Mouse (Mus musculus) kidney, postnatal 0 days (tissue): ENCODE results near the gene Syk. TPM values are rescaled to one million over a fixed set of nuclear protein-coding genes. Genes with fewer than 3 reads are reported as not detected.

Experiments
- ATAC-seq: fragments of 200-750 bp; cut with Nextera tagmentation; replicated peaks from 2 replicates; pipeline ENCODE4 v1.8.0; 2017; ENCODE audit warnings: low read depth, moderate number of reproducible peaks, moderate TSS enrichment, moderate library complexity; ENCODE audit not compliant: low FRiP score
- DNase-seq: peaks from one replicate; pipeline ENCODE4 v3.0.0-alpha.2; 2016; ENCODE audit warnings: low spot score
- H3K27ac ChIP-seq: fragments of 300-500 bp; sonication (generic); 2 replicates; pipeline ENCODE4 v1.5.1; 2014; ENCODE audit warnings: mild to moderate bottlenecking
- H3K27me3 ChIP-seq: fragments of 300-500 bp; sonication (generic); 2 replicates; pipeline ENCODE4 v1.6.1; 2014; ENCODE audit warnings: low read length, mixed read lengths; ENCODE audit not compliant: insufficient read depth
- H3K36me3 ChIP-seq: fragments of 300-500 bp; sonication (generic); 2 replicates; pipeline ENCODE4 v1.6.1; 2014; ENCODE audit warnings: low read length, mixed read lengths; ENCODE audit not compliant: insufficient read depth
- H3K4me1 ChIP-seq: fragments of 300-500 bp; sonication (generic); replicated peaks from 2 replicates; pipeline ENCODE4 v1.6.1; 2014; ENCODE audit warnings: antibody characterized with exemption, low read length, mixed read lengths; ENCODE audit not compliant: insufficient read depth
- H3K4me2 ChIP-seq: fragments of 300-500 bp; sonication (generic); 2 replicates; pipeline ENCODE4 v1.6.1; 2014; ENCODE audit warnings: mild to moderate bottlenecking, low read length, moderate library complexity, mixed read lengths
- H3K4me3 ChIP-seq: fragments of 300-500 bp; sonication (generic); replicated peaks from 2 replicates; pipeline ENCODE4 v1.5.1; 2014; ENCODE audit warnings: low read depth, low read length
- H3K9ac ChIP-seq: fragments of 300-500 bp; sonication (generic); 2 replicates; pipeline ENCODE4 v1.6.1; 2014; ENCODE audit warnings: low read depth, low read length
- H3K9me3 ChIP-seq: fragments of 300-500 bp; sonication (generic); replicated peaks from 2 replicates; pipeline ENCODE4 v1.6.1; 2016; ENCODE audit warnings: low read length, inconsistent platforms, mixed read lengths
- CTCF ChIP-seq: IDR thresholded peaks from 2 replicates; pipeline ENCODE4 v1.5.1; 2016; ENCODE audit warnings: antibody characterized with exemption, low read depth, mild to moderate bottlenecking, moderate library complexity
- WGBS: fragments of 180-500 bp; shearing (Covaris S2); extraction: QIAGEN DNeasy Blood & Tissue Kit; methylation state at CpG from one replicate; pipeline ENCODE4 v1.1.7; 2014; 5-methylcytosine and 5-hydroxymethylcytosine counted together
- polyA plus RNA-seq: library from polyadenylated mRNA; unstranded; fragments of >200 nt; fragmentation: Nextera tagmentation; extraction: Ambion mirVana; gene quantifications from 2 replicates; pipeline ENCODE4 v1.2.1, GENCODE M21; 2015

Syk gene
- polyA plus RNA-seq, 1 experiment from 2014 or later = 3.3 TPM

DNA sequence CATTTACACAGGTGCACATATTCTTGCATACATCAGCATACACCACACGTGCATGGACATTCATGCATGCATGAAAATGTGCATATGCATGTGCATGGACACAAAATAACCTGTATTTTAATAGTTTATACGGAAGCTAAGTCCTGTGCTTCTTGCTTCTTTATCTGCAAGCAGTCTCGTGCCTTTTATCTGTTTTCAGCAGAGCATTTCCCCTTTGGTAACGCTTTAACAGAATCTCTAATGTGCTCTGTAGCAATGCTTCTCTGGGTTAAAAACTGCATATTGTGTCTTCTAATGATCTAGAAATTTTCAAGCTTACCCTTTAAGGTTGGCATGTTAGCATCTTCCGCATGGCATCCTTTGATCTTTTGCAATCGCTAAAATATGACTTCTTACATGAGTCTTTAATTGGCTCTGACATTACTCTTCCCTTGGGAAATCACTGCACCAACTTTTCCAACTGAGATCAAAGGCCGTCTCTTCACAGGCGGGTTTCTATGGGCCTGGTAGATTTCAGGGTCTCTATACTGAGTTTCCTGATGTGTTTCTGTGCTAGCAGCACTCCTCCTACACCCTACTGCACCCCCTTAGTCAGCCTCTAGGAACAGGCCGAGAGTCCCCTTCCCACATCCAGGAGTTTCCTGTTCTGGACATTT, 30.0 kb upstream of the Syk start:
- H3K9ac ChIP-seq = no peak overlapping the region
- DNase-seq = no peak
- H3K4me3 ChIP-seq = no peak overlapping the region
- TF ChIP-seq CTCF = no peak
- no peaks in the 10 kb centered on the region for H3K36me3 ChIP-seq
- no peaks in the 10 kb centered on the region for H3K4me1 ChIP-seq
- H3K4me2 ChIP-seq = no peak overlapping the region
- no peaks in the 10 kb centered on the region for H3K9me3 ChIP-seq
- H3K27me3 ChIP-seq = no peaks in the 10 kb centered on the region
- WGBS = 67% methylated on average over 9 of the region's 9 CpGs
- ATAC-seq = no peak
- H3K27ac ChIP-seq = no peak overlapping the region

DNA sequence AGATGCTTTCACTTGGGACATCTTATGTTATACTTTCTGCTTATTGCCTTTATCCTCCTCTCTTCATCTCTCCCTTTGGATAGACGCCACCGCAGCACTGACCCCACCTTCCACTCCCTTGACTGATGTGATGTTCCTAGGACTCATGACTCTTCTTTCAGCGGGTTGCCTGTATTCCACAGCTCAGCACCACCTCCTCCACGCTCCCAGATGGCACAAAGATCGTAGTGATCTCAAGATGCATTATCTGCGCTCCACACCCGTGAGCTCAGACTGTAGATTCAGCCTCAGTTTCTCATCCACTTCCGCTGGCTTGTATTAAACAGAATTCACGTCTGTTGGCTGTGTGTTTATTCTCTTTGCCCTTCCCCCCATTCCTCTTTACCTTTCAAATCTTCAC, 28.3 kb upstream of the Syk start:
- Histone ChIP-seq H3K27me3 (no peaks in the 10 kb centered on the region), H3K36me3 (no peaks in the 10 kb centered on the region), H3K9me3 (no peaks in the 10 kb centered on the region), H3K4me3 (no peak overlapping the region), H3K4me1 (no peaks in the 10 kb centered on the region), H3K27ac (no peak overlapping the region), H3K9ac (no peak overlapping the region), H3K4me2 (no peak overlapping the region)
- WGBS = 84% methylated on average over 9 of the region's 9 CpGs
- DNase-seq (no peak), ATAC-seq (no peak)
- no peak for TF ChIP-seq CTCF

DNA sequence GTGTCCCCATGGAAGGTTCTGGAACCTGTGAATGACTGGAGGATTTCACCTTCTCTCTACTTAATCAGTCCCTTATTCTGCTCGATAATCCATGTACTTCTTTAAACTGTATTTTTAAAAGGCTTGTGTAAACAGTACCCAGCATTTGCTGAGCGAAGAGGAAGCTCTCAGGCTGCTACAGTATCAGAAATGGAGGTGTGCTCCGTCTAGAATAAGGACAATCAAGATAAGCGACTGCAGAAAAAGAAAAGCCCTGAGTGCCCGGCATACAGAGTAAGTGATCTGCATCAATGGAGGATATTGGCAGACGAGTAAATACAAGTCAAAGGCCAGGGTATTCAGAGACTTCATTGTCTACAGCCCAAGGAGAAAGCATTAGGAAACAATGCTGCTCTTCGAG, 25.6 kb upstream of the Syk start:
- no peak overlapping the region for H3K4me2 ChIP-seq
- ATAC-seq (no peak), DNase-seq (no peak)
- no peak overlapping the region for H3K4me3 ChIP-seq
- 78% methylated on average over 7 of the region's 7 CpGs for WGBS
- H3K27me3 ChIP-seq = no peaks in the 10 kb centered on the region
- no peak for TF ChIP-seq CTCF
- H3K36me3 ChIP-seq = no peaks in the 10 kb centered on the region
- no peak overlapping the region for H3K9ac ChIP-seq
- no peaks in the 10 kb centered on the region for H3K9me3 ChIP-seq
- no peaks in the 10 kb centered on the region for H3K4me1 ChIP-seq
- H3K27ac ChIP-seq = no peak overlapping the region

DNA sequence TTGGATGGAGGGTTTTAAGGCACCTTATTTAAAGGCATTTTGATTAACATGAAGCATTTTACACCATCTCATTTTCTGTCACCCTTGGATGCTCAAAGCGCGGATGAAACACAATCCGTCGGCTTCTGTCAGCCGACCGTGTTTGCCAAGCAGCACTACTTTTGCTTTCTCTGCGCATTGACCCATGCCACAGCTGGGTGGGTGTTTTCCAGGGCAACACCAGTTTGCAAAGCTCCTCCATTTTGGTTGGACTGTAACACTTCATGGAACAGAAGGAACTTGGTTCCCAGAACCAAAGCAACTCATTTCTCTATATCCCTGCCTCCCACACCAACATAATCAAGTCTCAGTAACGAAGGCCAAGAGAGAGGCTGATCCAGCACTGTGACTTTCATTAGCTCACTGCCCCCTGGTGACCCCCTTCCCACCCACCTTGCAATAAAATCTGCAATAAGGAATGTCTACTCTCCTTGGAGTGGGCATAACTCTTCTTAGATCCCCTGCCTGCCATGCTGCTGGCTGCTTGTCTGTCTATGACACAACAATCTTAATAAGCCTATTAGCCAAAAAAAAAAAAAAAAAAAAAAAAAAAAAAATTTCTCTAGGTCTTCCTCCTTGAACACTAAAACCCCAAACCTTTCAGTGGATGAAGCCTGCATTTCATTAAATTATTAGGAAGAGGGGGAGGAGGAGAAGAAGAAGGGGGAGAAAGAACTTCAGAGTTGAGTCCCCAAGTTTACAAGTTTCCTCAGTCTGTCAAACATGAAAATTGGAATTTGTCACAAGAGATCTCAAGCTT, 21.4 kb upstream of the Syk start:
- no peaks in the 10 kb centered on the region for H3K27me3 ChIP-seq
- no peaks in the 10 kb centered on the region for H3K9me3 ChIP-seq
- no peak overlapping the region for H3K4me2 ChIP-seq
- H3K9ac ChIP-seq = no peak overlapping the region
- ATAC-seq = peak; percentile 69; the same call in 1 of the 2 replicates
- no peaks in the 10 kb centered on the region for H3K36me3 ChIP-seq
- TF ChIP-seq CTCF = 0 out of 2 replicates have a peak, but pooled peaks have one; percentile 4
- 53% methylated on average over 8 of the region's 8 CpGs for WGBS
- H3K4me3 ChIP-seq = no peak overlapping the region
- H3K4me1 ChIP-seq = no peaks in the 10 kb centered on the region
- DNase-seq = peak; percentile 85
- H3K27ac ChIP-seq = 0 out of 2 replicates have a peak overlapping the region, but pooled peaks have one; percentile 4

DNA sequence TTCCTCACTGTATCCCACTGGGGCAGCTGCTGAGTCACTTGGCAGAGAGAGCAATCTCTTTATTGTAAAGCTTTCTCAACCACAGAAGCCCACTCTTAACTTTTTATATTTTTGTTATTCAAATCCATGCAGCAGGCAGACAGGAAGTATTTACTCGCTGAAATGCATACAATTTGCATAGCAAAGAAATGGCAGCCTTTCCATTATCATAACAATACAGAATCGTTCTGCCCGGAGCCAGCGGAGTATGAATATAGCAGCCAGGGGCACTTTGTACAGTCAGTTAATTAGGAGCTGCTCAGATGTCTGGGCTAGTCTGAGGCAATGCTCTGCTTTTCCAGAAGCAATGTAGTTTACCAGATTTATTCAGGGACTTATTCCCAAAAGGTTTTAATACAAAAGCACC, 20.8 kb upstream of the Syk start:
- DNase-seq = no peak
- Histone ChIP-seq H3K36me3 (no peaks in the 10 kb centered on the region), H3K4me2 (no peak overlapping the region), H3K27ac (no peak overlapping the region), H3K4me3 (no peak overlapping the region), H3K9ac (no peak overlapping the region), H3K4me1 (no peaks in the 10 kb centered on the region), H3K27me3 (no peaks in the 10 kb centered on the region), H3K9me3 (no peaks in the 10 kb centered on the region)
- ATAC-seq = no peak
- no peak for TF ChIP-seq CTCF
- 26% methylated on average over 4 of the region's 4 CpGs for WGBS

DNA sequence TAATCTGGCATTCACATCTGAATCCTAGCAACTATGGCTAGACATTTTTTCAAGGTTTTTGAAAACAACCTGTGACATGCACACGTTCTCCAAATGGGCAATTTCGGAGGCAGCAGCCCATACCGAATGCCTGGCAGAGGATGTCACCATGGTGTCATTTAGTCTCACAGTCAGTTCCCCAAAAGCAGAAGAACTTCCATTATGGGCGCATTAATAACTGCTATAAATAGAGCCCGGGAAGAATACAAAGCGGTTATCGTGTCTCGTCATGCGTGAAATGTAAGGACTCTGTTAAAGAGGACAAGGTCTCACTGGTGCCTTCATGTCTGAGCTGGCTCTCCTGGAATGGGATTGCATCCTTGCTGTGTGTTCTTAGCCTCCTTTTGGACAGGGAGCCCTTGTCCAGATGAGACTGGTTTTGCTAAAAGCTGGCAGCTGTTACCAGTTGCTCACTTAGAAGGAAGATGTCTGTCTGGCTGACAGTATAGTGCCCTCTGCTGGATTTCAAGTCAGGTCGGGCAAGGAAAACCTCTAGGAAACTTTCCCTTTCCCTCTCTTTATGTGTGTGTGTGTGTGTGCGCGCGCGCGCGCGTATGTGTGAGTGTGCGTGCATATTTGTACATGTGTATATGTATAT, 17.8 kb upstream of the Syk start:
- 84% methylated on average over 18 of the region's 18 CpGs for WGBS
- Histone ChIP-seq H3K4me1 (no peaks in the 10 kb centered on the region), H3K9ac (no peak overlapping the region), H3K9me3 (no peaks in the 10 kb centered on the region), H3K4me2 (no peak overlapping the region), H3K27ac (no peak overlapping the region), H3K27me3 (no peaks in the 10 kb centered on the region), H3K4me3 (no peak overlapping the region), H3K36me3 (no peaks in the 10 kb centered on the region)
- ATAC-seq (no peak), DNase-seq (peak; percentile 47)
- TF ChIP-seq CTCF = peak; percentile 62
